In genomic region chr4:40795761-40796160, GRCm38 (mm10) we compare ENCODE assay signal across 27 mouse cellular contexts. TPM values are rescaled to one million over a fixed set of nuclear protein-coding genes. Genes with fewer than 3 reads are reported as not detected.
A peak's percentile ranks its signal among the peaks of the same experiment; 100 is the strongest.
DNase-seq lines count a peak whose midpoint lies in the region; ATAC-seq and TF ChIP-seq lines count a peak whose summit lies in the region.
"Had no signal": no experiment of that assay in that cellular context is flagged by ENCODE, and none has a peak within 500 bp of the region (broad histone marks: within the 10 kb centered on the region; RNA-seq: fewer than 3 reads in every experiment).

No protein-coding gene starts in this region.

- H3K9me3 ChIP-seq in heart, embryonic 12.5 days (replicated peaks) = peaks cover 7% of the 10 kb centered on the region
- H3K9me3 ChIP-seq: embryonic facial prominence, embryonic 10.5 days; embryonic facial prominence, embryonic 12.5 days; forebrain, embryonic 12.5 days; G1E had no signal

- H3K4me3 ChIP-seq in myocyte = no peak overlapping the region
- H3K4me3 ChIP-seq in heart, embryonic 12.5 days = no peak overlapping the region
- H3K4me3 ChIP-seq: embryonic facial prominence, embryonic 10.5 days; embryonic facial prominence, embryonic 12.5 days; erythroblast, embryonic 14.5 days; forebrain, embryonic 10.5 days; forebrain, embryonic 12.5 days had no signal

- 86% methylated on average over 3 of the region's 3 CpGs for WGBS in heart, embryonic 12.5 days

- H3K9ac ChIP-seq in heart, embryonic 12.5 days = no peak overlapping the region
- H3K9ac ChIP-seq: embryonic facial prominence, embryonic 12.5 days; forebrain, embryonic 12.5 days had no signal

- peaks cover 6% of the 10 kb centered on the region for H3K36me3 ChIP-seq in myocyte (ENCODE audit: control insufficient read depth, insufficient read depth)
- H3K36me3 ChIP-seq in heart, embryonic 12.5 days = peaks cover 9% of the 10 kb centered on the region
- H3K36me3 ChIP-seq: embryonic facial prominence, embryonic 10.5 days; embryonic facial prominence, embryonic 12.5 days; forebrain, embryonic 10.5 days; forebrain, embryonic 12.5 days had no signal

- no peak overlapping the region for H3ac ChIP-seq in myocyte (ENCODE audit: control insufficient read depth, insufficient read length)

- DNase-seq in 3T3-L1 (ENCODE audit: low read depth, low spot score) (peak; percentile 41), NIH3T3 (ENCODE audit: low read depth) (peak; percentile 43)
- DNase-seq in Muller cell, postnatal 12 days (ENCODE audit: inconsistent ontology term) = no peak
- no peak for DNase-seq in embryo, embryonic 10.5 days (ENCODE audit: low spot score)
- DNase-seq: adrenal gland, adult 8-10 months; adrenal gland, postnatal 14 days; adrenal gland, postnatal 36 days; B cell, adult 2 months; cerebellum, adult 11-12 months; cerebellum, adult 2 months; cerebellum, adult 9-11 months; cerebellum, postnatal 14 days; cerebellum, postnatal 36 days had no signal

- no peak for ATAC-seq in heart, embryonic 12.5 days (ENCODE audit: insufficient number of reproducible peaks, low FRiP score)
- ATAC-seq: activated CD4-positive, CD25-positive, alpha-beta regulatory T cell, adult 4 months; CD4-positive, CD25-positive, alpha-beta regulatory T cell, adult 4 months; forebrain, embryonic 14.5 days; forebrain, embryonic 16.5 days; Patski had no signal

- H3K4me1 ChIP-seq in heart, embryonic 12.5 days (replicated peaks) = peaks cover 17% of the 10 kb centered on the region
- H3K4me1 ChIP-seq: embryonic facial prominence, embryonic 10.5 days; forebrain, embryonic 12.5 days had no signal

- no peaks in the 10 kb centered on the region for H3K79me2 ChIP-seq in myocyte (ENCODE audit: control insufficient read depth, insufficient read depth)

- H3K27me3 ChIP-seq in myocyte (ENCODE audit: control insufficient read depth, insufficient read depth, insufficient read length) = no peaks in the 10 kb centered on the region
- H3K27me3 ChIP-seq in heart, embryonic 12.5 days (replicated peaks) = no peaks in the 10 kb centered on the region
- H3K27me3 ChIP-seq: CH12.LX; embryonic facial prominence, embryonic 12.5 days; forebrain, embryonic 12.5 days; Patski had no signal

- peak overlapping the region; percentile 1 for H3K4me2 ChIP-seq in myocyte (ENCODE audit: low read depth)
- H3K4me2 ChIP-seq in heart, embryonic 12.5 days = no peak overlapping the region
- H3K4me2 ChIP-seq: embryonic facial prominence, embryonic 12.5 days; forebrain, embryonic 12.5 days had no signal

- TF ChIP-seq POLR2A in myocyte (IDR thresholded peaks at IDR 0.05; ENCODE audit: insufficient read length, low read depth) = no peak

- H3K27ac ChIP-seq in heart, embryonic 12.5 days (ENCODE audit: poor library complexity, severe bottlenecking) = no peak overlapping the region
- H3K27ac ChIP-seq: embryonic facial prominence, embryonic 10.5 days; embryonic facial prominence, embryonic 12.5 days; forebrain, embryonic 10.5 days; forebrain, embryonic 12.5 days had no signal

TF ChIP-seq in myocyte, 11 proteins besides CTCF, POLR2A, EP300 and RAD21:
- TF ChIP-seq MAX (IDR thresholded peaks at IDR 0.05; ENCODE audit: low read depth) = no peak
- no peak for TF ChIP-seq TCF12 (IDR thresholded peaks at IDR 0.05; ENCODE audit: insufficient read depth, poor library complexity, severe bottlenecking)
- no peak for TF ChIP-seq CEBPB (IDR thresholded peaks at IDR 0.05; ENCODE audit: insufficient read depth, poor library complexity, severe bottlenecking)
- TF ChIP-seq SRF (IDR thresholded peaks at IDR 0.05; ENCODE audit: control insufficient read depth, insufficient read length, low read depth) = no peak
- TF ChIP-seq TCF3 (IDR thresholded peaks at IDR 0.05; ENCODE audit: insufficient read length, low read depth) = no peak
- TF ChIP-seq POLR2AphosphoS2 (IDR thresholded peaks at IDR 0.05; ENCODE audit: insufficient read length, low read depth) = no peak
- TF ChIP-seq USF1 (IDR thresholded peaks at IDR 0.05; ENCODE audit: low read depth) = no peak
- no peak for TF ChIP-seq MYOG (IDR thresholded peaks at IDR 0.05; ENCODE audit: control insufficient read depth in 1 of 3, insufficient read depth in 1 of 3, insufficient read length in 2 of 3, low read depth in 2 of 3)
- TF ChIP-seq MYOD1 (IDR thresholded peaks at IDR 0.05; ENCODE audit: control insufficient read depth in 1 of 3, insufficient read length in 2 of 3, low read depth in 2 of 3) = no peak
- no peak for TF ChIP-seq REST (IDR thresholded peaks at IDR 0.05; ENCODE audit: insufficient read depth, insufficient read length)
- TF ChIP-seq E2F4 (IDR thresholded peaks at IDR 0.05; ENCODE audit: insufficient read depth) = no peak
TF ChIP-seq in myocyte: peak in this region for 0.

RNA-seq across cellular contexts. Expression of gene Smu1, which starts 38.0 kb away (rescaled TPM):
- 67.5 TPM for polyA plus RNA-seq in myocyte (2012; fragmentation: generic; extraction: Trizol)
- 93.8 and 94.3 TPM in 2 replicates for polyA plus RNA-seq in heart, embryonic 12.5 days (2016; fragmentation: Nextera tagmentation; extraction: Ambion mirVana)

RNA-seq across cellular contexts. Expression of gene B4galt1, which starts 58.0 kb away (rescaled TPM):
- 37.7 TPM for polyA plus RNA-seq in myocyte (2012; fragmentation: generic; extraction: Trizol)
- 56.5 and 58.0 TPM in 2 replicates for polyA plus RNA-seq in heart, embryonic 12.5 days (2016; fragmentation: Nextera tagmentation; extraction: Ambion mirVana)

Comparison
In these comparisons a context has a peak if more than half of its experiments do, and no peak if none do; other contexts are left out.
1. DNase-seq: peak in 3T3-L1 (single experiment) and NIH3T3 (single experiment); none in Muller cell, postnatal 12 days (single experiment) and embryo, embryonic 10.5 days (single experiment).